14 mouse cellular contexts compared by ENCODE assay signal in genomic region chr10:82955117-82955516, GRCm38 (mm10). TPM values are rescaled to one million over a fixed set of nuclear protein-coding genes. Genes with fewer than 3 reads are reported as not detected.
DNase-seq lines count a peak whose midpoint lies in the region; ATAC-seq and TF ChIP-seq lines count a peak whose summit lies in the region.
"Had no signal": no experiment of that assay in that cellular context is flagged by ENCODE, and none has a peak within 500 bp of the region (broad histone marks: within the 10 kb centered on the region; RNA-seq: fewer than 3 reads in every experiment).

No protein-coding gene starts in this region.

- H3K4me3 ChIP-seq in stomach, embryonic 15.5 days (replicated peaks), result no peak overlapping the region
- H3K4me3 ChIP-seq in stomach, postnatal 0 days (ENCODE audit: low read depth, low read length), result no peak overlapping the region
- no peak overlapping the region for H3K4me3 ChIP-seq in liver, embryonic 14.5 days (ENCODE audit: insufficient read depth in 1 of 2, low read depth in 2 of 2, low read length in 2 of 2)
- no peak overlapping the region for H3K4me3 ChIP-seq in kidney, embryonic 14.5 days (ENCODE audit: low read length)
- H3K4me3 ChIP-seq in midbrain, embryonic 11.5 days (ENCODE audit: low read depth, low read length), result no peak overlapping the region
- H3K4me3 ChIP-seq: heart, embryonic 10.5 days; hindbrain, embryonic 13.5 days; myocyte had no signal

- no peaks in the 10 kb centered on the region for H3K9me3 ChIP-seq in stomach, embryonic 15.5 days
- H3K9me3 ChIP-seq in stomach, postnatal 0 days (ENCODE audit: control insufficient read depth, low read length), result 0 out of 2 replicates have a peak, but pooled peaks cover 5% of the 10 kb centered on the region
- H3K9me3 ChIP-seq in liver, embryonic 14.5 days (ENCODE audit: control insufficient read depth, low read length), result no peaks in the 10 kb centered on the region
- peaks cover 7% of the 10 kb centered on the region for H3K9me3 ChIP-seq in kidney, embryonic 14.5 days (ENCODE audit: control insufficient read depth, low read length)
- no peaks in the 10 kb centered on the region for H3K9me3 ChIP-seq in midbrain, embryonic 11.5 days (ENCODE audit: control insufficient read depth, low read length)

- peak; percentile 39; the same call in 1 of the 2 replicates for ATAC-seq in stomach, embryonic 15.5 days (ENCODE audit: insufficient read depth, low FRiP score, low read depth)
- no peak for ATAC-seq in stomach, postnatal 0 days (ENCODE audit: low FRiP score, low TSS enrichment)
- ATAC-seq in liver, embryonic 14.5 days (ENCODE audit: insufficient read depth), result peak; percentile 69; the same call in 1 of the 2 replicates
- ATAC-seq in kidney, embryonic 14.5 days (ENCODE audit: low FRiP score, low TSS enrichment), result no peak
- no peak for ATAC-seq in midbrain, embryonic 11.5 days (ENCODE audit: low FRiP score)

- TF ChIP-seq CTCF in stomach, postnatal 0 days (IDR thresholded peaks at IDR 0.05; ENCODE audit: low read depth), result no peak
- TF ChIP-seq CTCF in liver, embryonic 14.5 days (IDR thresholded peaks at IDR 0.05; ENCODE audit: low read depth), result no peak

- TF ChIP-seq EP300 in stomach, postnatal 0 days (optimal IDR thresholded peaks at IDR 0.05), result no peak
- no peak for TF ChIP-seq EP300 in liver, embryonic 14.5 days (IDR thresholded peaks at IDR 0.05; ENCODE audit: low read depth)

- no peaks in the 10 kb centered on the region for H3K27me3 ChIP-seq in stomach, embryonic 15.5 days (replicated peaks)
- no peaks in the 10 kb centered on the region for H3K27me3 ChIP-seq in stomach, postnatal 0 days (ENCODE audit: control insufficient read depth, insufficient read depth, low read length)
- H3K27me3 ChIP-seq in liver, embryonic 14.5 days (ENCODE audit: control insufficient read depth, insufficient read depth, low read length), result no peaks in the 10 kb centered on the region; the same call in 1 of the 2 replicates
- no peaks in the 10 kb centered on the region for H3K27me3 ChIP-seq in kidney, embryonic 14.5 days (ENCODE audit: control insufficient read depth, insufficient read depth, low read length)
- H3K27me3 ChIP-seq in midbrain, embryonic 11.5 days (ENCODE audit: control insufficient read depth, insufficient read depth, low read length), result no peaks in the 10 kb centered on the region
- H3K27me3 ChIP-seq: hindbrain, embryonic 13.5 days had no signal

- WGBS in stomach, embryonic 15.5 days, result 89% methylated on average over 18 of the region's 18 CpGs
- 86% methylated on average over 18 of the region's 18 CpGs for WGBS in stomach, postnatal 0 days
- WGBS in liver, embryonic 14.5 days (ENCODE audit: insufficient replicate concordance), result 67% methylated on average over 18 of the region's 18 CpGs
- 90% methylated on average over 18 of the region's 18 CpGs for WGBS in kidney, embryonic 14.5 days
- 92% methylated on average over 18 of the region's 18 CpGs for WGBS in midbrain, embryonic 11.5 days

- H3K4me2 ChIP-seq in stomach, embryonic 15.5 days, result no peak overlapping the region
- no peak overlapping the region for H3K4me2 ChIP-seq in stomach, postnatal 0 days (replicated peaks; ENCODE audit: low read depth)
- no peak overlapping the region for H3K4me2 ChIP-seq in liver, embryonic 14.5 days (ENCODE audit: low read depth)
- no peak overlapping the region for H3K4me2 ChIP-seq in kidney, embryonic 14.5 days (replicated peaks; ENCODE audit: low read depth, low read length)
- no peak overlapping the region for H3K4me2 ChIP-seq in midbrain, embryonic 11.5 days
- H3K4me2 ChIP-seq: hindbrain, embryonic 13.5 days had no signal

- no peak overlapping the region for H3K27ac ChIP-seq in stomach, embryonic 15.5 days
- H3K27ac ChIP-seq in stomach, postnatal 0 days (replicated peaks), result no peak overlapping the region
- H3K27ac ChIP-seq in liver, embryonic 14.5 days, result no peak overlapping the region
- no peak overlapping the region for H3K27ac ChIP-seq in kidney, embryonic 14.5 days (ENCODE audit: low read depth, low read length)
- no peak overlapping the region for H3K27ac ChIP-seq in midbrain, embryonic 11.5 days (ENCODE audit: low read depth, low read length)
- H3K27ac ChIP-seq: heart, embryonic 10.5 days; hindbrain, embryonic 13.5 days; kidney, postnatal 0 days had no signal

- H3K4me1 ChIP-seq in stomach, embryonic 15.5 days, result no peaks in the 10 kb centered on the region
- no peaks in the 10 kb centered on the region for H3K4me1 ChIP-seq in stomach, postnatal 0 days (replicated peaks; ENCODE audit: control insufficient read depth, insufficient read depth)
- no peaks in the 10 kb centered on the region; a peak in 1 of 4 replicates for H3K4me1 ChIP-seq in liver, embryonic 14.5 days (replicated peaks; ENCODE audit: control insufficient read depth in 2 of 2, insufficient read depth in 2 of 2, low read length in 1 of 2)
- H3K4me1 ChIP-seq in kidney, embryonic 14.5 days (ENCODE audit: control insufficient read depth, insufficient read depth, low read length), result no peaks in the 10 kb centered on the region
- H3K4me1 ChIP-seq in midbrain, embryonic 11.5 days (ENCODE audit: control insufficient read depth, insufficient read depth, low read length), result no peaks in the 10 kb centered on the region
- H3K4me1 ChIP-seq: heart, embryonic 10.5 days; hindbrain, embryonic 13.5 days had no signal

- H3K9ac ChIP-seq in stomach, embryonic 15.5 days, result no peak overlapping the region
- no peak overlapping the region for H3K9ac ChIP-seq in stomach, postnatal 0 days (ENCODE audit: low read length)
- no peak overlapping the region for H3K9ac ChIP-seq in liver, embryonic 14.5 days (replicated peaks)
- no peak overlapping the region for H3K9ac ChIP-seq in kidney, embryonic 14.5 days (ENCODE audit: low read depth, low read length)
- no peak overlapping the region for H3K9ac ChIP-seq in midbrain, embryonic 11.5 days (ENCODE audit: low read length)
- H3K9ac ChIP-seq: hindbrain, embryonic 13.5 days had no signal

- DNase-seq in stomach, postnatal 0 days (ENCODE audit: low spot score), result no peak
- peak; percentile 26 for DNase-seq in adipocyte (ENCODE audit: low spot score)
- no peak for DNase-seq in liver, embryonic 14.5 days (ENCODE audit: low read depth in 3 of 3, low spot score in 3 of 3)
- DNase-seq in left cerebral cortex, postnatal 4 days, result no peak
- DNase-seq in midbrain, embryonic 11.5 days (ENCODE audit: low spot score, missing footprints), result no peak
- DNase-seq: adrenal gland, adult 8-10 months; lung, postnatal 4 days; thymus, adult 18-20 months had no signal

- intact Hi-C loops in left cerebral cortex, postnatal 4 days (cut with DNase I), result no loop called here

- H3K36me3 ChIP-seq in stomach, embryonic 15.5 days, result no peaks in the 10 kb centered on the region
- H3K36me3 ChIP-seq in stomach, postnatal 0 days (ENCODE audit: control insufficient read depth, insufficient read depth, low read length), result no peaks in the 10 kb centered on the region
- no peaks in the 10 kb centered on the region for H3K36me3 ChIP-seq in liver, embryonic 14.5 days (replicated peaks; ENCODE audit: control insufficient read depth, insufficient read depth, low read depth)
- no peaks in the 10 kb centered on the region for H3K36me3 ChIP-seq in kidney, embryonic 14.5 days (ENCODE audit: control insufficient read depth, insufficient read depth, low read length)
- no peaks in the 10 kb centered on the region for H3K36me3 ChIP-seq in midbrain, embryonic 11.5 days (ENCODE audit: control insufficient read depth, insufficient read depth, low read length)
- H3K36me3 ChIP-seq: heart, embryonic 10.5 days; hindbrain, embryonic 13.5 days had no signal

RNA-seq across cellular contexts. Expression of gene Chst11, which starts 30.2 kb away (rescaled TPM):
- 1.2 and 1.4 TPM in 2 replicates for polyA plus RNA-seq in stomach, embryonic 15.5 days (2015; fragmentation: Nextera tagmentation; extraction: Ambion mirVana)
- 0.35 and 0.45 TPM in 2 replicates for polyA plus RNA-seq in stomach, postnatal 0 days (2015; fragmentation: Nextera tagmentation; extraction: Ambion mirVana)
- polyA plus RNA-seq in liver, embryonic 14.5 days (2012; rRNA removed), result 5.2 TPM in 2 replicates
- polyA plus RNA-seq in liver, embryonic 14.5 days (2014; fragmentation: Nextera tagmentation; extraction: Ambion mirVana), result 1.8 and 2.0 TPM in 2 replicates
- total RNA-seq in left cerebral cortex, postnatal 4 days (2021), result 10 to 100 TPM; 22.4 to 26.0 TPM
- polyA plus RNA-seq in kidney, embryonic 14.5 days (2014; fragmentation: Nextera tagmentation; extraction: Ambion mirVana), result 4.5 and 5.4 TPM in 2 replicates
- polyA plus RNA-seq in midbrain, embryonic 11.5 days (2014; fragmentation: Nextera tagmentation; extraction: Ambion mirVana), result 1.6 and 1.8 TPM in 2 replicates

Comparison
In these comparisons a context has a peak if more than half of its experiments do, and no peak if none do; other contexts are left out.
1. ATAC-seq: peak in stomach, embryonic 15.5 days (single experiment) and liver, embryonic 14.5 days (single experiment); none in stomach, postnatal 0 days (single experiment), kidney, embryonic 14.5 days (single experiment) and midbrain, embryonic 11.5 days (single experiment).